Mouse (Mus musculus) embryo, embryonic 10 days (tissue): ENCODE data around the gene Efna2.

Experiments used
- DNase-seq: peaks from one replicate; pipeline ENCODE4 v3.0.0-alpha.2; 2015; ENCODE audit warnings: low spot score

The Efna2 gene

GRCm38 (mm10) chr10:80141786-80142529 lies 37.3 kb upstream of the Efna2 start:
- peak; percentile 100 for DNase-seq

DNA sequence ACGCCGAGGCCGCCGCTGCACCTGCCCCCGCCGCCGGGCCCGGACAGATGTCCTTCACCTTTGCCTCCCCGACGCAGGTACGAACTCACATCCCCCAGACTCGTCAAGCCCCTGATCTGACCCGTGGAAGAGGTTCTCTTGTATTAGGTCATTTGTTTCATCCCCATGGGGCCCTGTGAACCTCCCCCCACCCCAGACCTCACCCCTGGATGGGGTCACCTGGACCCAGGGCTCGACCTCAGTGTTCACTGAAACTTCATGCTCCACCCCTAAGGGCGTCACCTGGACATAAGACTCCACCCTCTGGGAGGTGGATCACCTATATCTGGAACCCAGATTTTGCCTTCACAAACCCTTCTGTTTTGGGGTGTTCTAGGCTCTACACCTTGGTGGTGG lies 36.8 kb upstream of the Efna2 start:
- DNase-seq = no peak

DNA sequence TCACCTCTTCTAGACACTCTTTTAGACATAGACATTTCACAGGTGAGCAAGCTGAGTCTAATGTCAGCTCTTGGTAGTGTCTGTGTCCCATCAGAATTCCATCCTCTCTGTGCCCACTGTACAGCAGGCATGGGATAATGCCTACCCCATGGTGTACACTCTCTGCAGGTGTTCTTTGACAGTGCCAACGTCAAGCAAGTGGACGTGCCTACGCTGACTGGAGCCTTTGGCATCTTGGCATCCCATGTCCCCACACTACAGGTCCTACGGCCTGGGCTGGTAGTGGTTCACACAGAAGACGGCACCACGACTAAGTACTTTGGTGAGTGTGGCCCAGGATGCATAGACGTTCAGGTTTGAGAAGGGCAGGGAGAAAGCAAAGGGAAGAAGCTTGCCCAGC lies 35.6 kb upstream of the Efna2 start:
- DNase-seq = no peak

- DNase-seq = no peak
Observed at GRCm38 (mm10) chr10:80144159-80144558, 35.1 kb upstream of the Efna2 start.

DNA sequence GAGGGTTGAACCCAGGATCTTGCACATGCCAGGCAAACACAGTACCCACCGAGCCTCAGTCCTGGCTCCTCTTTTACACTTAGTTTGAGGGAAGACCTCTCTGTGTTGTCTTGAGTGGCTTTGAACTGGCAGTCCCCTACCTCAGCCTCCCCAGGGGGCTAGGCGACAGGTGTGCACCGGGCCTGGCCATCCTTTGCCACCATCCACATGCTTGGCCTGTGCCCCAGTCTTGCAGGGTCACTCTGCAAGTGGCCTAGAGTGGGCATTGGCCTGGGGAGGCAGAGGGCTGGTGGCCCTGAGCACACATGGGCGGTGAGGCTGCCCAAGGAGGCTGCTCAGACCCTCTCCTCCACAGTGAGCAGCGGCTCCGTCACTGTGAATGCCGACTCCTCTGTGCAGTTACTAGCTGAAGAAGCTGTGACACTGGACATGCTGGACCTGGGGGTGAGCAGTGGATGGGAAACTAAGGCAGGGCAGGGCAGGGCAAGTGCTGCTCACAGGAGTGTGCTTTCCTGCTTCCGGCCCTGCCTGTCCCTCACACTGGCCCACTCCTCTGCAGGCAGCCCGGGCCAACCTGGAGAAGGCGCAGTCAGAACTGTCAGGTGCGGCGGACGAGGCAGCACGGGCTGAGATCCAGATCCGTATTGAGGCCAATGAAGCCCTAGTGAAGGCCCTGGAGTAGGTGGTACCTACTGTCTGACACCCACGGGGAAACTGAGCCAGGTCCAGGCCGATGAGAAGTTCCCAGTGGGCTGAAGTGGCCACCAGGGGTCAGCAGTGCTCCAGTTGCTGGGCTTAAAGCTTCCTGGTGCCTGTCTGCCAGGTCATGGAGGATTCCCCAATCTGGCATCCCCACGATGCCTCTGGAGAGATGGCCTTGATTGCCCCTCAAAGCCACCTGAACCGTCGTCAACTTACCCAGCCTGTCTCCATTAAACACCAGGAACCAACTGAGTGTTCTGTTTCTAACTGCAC lies 34.1 kb upstream of the Efna2 start:
- DNase-seq = peak; percentile 83

DNA sequence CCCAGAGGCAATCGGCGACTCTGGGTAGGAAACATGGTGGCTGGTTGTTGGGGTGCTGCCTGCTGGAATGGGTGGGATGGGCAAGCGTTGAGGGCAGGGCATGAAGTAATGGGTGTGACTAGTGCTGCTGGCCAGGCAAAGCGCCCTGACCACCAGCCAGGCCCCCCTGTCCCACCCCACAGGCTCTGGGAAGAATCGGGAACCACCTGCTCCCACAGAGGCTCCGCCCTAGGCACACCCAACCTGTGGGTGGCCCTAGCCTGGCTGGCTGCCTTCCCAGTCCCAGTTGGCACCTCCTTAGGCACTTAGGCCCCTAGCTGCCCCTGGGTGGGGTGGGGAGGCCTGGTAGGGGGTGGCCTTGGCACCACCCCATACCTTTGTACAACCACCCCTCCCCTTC lies 33.4 kb upstream of the Efna2 start:
- DNase-seq = no peak

GRCm38 (mm10) chr10:80146568-80147011 lies 32.7 kb upstream of the Efna2 start:
- no peak for DNase-seq

GRCm38 (mm10) chr10:80147146-80147718 lies 32.0 kb upstream of the Efna2 start:
- DNase-seq = no peak

DNA sequence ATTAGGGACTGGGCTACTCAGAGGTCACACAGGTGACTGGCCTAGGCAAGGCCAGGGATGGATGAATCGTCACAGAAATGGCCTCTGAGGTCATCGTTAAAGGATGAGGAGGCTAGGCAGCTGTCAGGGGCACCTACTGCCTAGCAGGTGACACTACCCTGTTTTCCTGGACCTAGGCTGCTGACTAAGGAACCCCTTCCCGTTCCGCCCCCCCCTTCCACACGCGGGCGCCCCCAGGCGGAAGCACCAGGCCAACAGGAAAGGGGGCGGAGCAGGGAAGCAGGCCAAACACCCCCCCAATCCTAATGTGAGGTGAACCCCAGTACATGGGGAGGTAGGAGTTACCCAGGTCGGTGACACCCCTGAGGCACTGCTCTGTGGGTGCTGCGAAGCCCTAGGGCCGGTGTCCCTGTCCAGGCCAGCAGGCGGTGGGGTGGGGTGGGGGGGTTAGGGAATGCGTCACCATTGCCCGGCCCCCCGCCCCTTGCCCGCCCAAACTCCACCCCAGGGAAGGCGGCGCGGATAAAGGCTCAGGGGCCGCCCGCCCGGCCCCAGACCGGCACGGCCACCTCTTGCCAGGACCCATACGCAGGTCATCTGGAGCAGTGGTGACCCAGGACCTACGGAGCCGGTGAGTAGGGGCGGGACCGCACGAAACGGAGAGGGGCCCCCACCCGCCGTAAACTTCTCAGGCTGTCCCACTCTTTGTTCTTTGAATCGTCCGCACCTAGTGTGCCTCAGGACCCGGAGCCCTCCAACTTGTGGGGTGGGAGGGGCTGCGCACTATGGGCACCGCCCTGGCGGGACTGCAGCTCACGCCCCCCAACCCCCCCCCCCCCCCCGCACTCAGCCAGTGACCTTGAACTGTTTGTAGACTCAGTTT lies 31.3 kb upstream of the Efna2 start, which contains the start of gene Midn:
TSS of gene Midn (plus strand) at position 554 of the 883 bp plus-strand sequence.
- peak; percentile 79 for DNase-seq

DNA sequence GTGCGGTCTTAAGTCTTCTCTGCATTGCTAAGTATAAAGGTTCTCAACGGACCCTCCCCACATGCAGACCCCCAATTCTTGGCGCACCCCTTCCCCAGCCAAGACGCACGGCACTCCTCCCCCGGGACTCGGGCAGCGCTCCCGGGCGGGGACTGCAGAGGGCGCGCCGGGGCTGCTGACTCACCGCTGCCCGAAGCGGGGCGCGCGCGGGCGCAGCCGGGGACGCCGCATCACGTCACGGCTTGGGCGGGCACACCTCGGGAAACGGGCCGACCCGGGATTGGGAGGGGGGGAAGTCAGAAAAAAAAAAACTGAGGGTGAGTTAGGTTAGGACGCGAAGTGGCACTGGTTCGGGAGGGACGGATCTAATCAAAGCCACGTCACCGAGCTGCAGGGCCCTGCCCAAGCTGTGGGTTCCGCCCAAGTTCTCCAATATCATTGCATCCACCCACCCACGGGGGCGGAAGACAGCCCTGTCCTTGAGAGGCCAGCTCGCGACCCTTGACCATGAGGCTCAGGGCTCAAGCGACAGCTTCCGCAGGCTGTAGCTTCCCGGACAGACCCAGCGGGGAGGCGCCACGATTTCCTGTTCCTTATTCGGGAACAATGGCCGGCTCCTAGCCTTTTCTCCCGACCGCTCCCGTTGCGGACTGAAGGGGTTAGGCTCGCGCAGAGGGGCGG lies 30.5 kb upstream of the Efna2 start:
- peak; percentile 93 for DNase-seq

GRCm38 (mm10) chr10:80149291-80150225 lies 29.7 kb upstream of the Efna2 start:
- DNase-seq = peak; percentile 99

DNA sequence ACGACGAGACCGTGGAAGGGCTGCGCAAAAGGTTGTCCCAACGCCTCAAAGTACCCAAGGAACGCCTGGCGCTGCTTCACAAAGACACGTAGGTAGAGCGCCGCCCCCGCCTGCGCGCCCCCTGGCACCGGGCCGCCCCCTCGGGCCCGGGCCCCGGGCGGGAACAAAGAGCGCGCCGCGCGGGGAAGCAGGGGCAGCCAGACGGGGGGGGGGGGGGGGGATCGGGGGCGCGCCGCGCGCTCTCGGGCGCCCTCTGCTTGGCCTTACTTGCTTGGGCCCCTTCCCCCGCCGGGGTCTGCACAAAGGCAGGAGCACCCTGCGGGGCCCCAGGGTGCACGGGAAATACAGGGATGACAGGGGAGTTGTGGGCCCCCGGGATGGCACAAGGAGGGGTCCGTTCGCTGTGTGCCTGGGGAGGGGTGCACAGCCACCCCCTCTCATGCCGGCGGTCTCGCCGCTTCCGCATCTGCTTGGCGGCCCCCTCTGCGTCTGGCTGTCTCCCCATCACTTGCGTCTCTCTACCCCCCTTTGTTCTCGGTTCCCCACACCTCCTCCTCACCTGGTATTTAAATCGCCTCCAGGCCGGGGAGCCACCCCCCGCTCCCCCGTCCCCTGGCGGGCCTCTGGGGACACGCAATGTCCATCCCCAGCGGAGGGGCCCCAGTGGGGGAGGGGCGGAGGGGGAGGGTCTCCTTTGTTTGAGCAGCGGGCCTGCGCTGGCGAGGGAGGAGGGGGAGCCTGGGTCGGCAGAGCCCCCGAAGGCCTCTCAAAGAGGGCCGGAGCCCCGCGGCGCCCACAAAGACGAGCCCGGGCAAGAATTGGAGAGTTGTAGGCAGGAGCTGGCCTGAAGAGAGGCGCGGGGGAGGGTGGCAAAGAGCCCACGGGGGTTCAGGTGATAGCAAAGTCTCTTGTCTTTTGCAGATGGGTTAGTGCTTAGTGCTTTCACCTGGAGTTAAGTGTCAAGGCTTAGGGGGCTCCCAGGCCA lies 28.8 kb upstream of the Efna2 start:
- DNase-seq = peak; percentile 72

DNA sequence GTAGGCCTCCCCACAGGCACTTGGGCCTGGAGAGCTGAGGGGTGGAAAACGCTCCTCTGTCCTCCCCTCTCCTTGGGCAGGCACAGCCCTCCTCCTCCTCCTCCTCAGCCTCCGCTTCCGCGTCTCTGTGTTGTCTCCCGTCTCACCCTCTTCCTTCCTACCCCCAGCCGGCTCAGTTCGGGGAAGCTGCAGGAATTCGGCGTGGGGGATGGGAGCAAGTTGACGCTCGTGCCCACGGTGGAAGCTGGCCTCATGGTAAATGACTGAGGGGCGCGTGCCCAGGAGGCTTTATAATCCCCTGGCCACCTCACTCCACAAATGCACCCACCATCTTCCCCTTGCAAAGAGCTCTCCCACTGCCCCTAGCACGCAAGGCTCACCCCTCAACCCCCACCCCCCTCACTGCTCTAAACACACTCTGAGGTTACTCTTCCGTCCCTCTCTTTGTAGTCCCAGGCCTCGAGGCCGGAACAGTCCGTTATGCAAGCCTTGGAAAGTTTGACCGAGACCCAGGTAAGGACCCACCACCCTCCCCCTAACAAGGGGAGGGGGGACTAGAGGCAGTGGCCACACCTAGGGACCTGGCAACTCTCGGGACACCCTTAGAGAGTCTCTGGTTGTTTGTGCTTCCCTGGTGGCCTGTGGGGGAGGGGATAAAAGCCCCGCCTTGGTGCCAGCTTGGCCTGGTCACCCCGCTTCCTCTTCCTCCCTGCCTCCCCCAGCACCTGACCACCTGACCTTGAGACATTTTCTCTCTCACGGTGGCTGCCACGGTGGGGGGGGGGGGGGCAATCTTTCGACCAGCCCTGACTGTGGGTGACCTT lies 27.9 kb upstream of the Efna2 start:
- peak; percentile 67 for DNase-seq

GRCm38 (mm10) chr10:80152071-80152872 lies 27.0 kb upstream of the Efna2 start:
- peak; percentile 56 for DNase-seq

DNA sequence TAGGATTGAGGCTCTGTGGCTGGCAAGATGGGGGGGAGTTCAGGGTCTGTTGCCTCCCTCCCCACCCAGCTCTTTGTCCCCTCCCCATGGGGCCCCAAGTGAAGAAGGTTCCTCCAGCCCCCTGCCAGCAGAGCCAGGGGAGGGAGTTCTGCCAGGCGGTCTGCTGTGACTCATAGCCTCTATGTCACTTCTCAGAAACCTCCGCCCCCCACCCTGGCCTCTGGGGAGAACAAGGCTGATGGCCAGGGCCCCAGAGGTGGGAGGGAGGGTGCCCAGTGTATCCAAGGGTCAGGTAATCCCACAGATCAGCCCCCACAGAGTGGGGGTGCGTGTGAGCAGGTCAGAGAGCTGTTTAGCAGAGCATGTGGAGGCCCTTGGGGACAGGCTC lies 26.4 kb upstream of the Efna2 start:
- no peak for DNase-seq

GRCm38 (mm10) chr10:80153713-80154112 lies 25.6 kb upstream of the Efna2 start:
- no peak for DNase-seq

- DNase-seq = no peak
Observed at GRCm38 (mm10) chr10:80154384-80154783, 24.9 kb upstream of the Efna2 start.
